Mouse (Mus musculus): ENCODE results near the gene Irf9. TPM values are rescaled to one million over a fixed set of nuclear protein-coding genes. Genes with fewer than 3 reads are reported as not detected.

Gene Irf9
- polyA plus RNA-seq, 1 experiment from 2014 or later: 46.9 TPM

GRCm38 (mm10) chr14:55570588-55570987 lies 32.8 kb upstream of the Irf9 start:
- Histone ChIP-seq H3K27me3 (replicated peaks; ENCODE audit: control insufficient read depth, insufficient read depth, low read length) (no peaks in the 10 kb centered on the region), H3K4me1 (replicated peaks; ENCODE audit: control insufficient read depth, insufficient read depth, low read length) (no peaks in the 10 kb centered on the region), H3K4me3 (ENCODE audit: low read depth, low read length) (no peak overlapping the region), H3K27ac (ENCODE audit: low read depth, low read length) (no peak overlapping the region), H3K9ac (ENCODE audit: low read depth, low read length) (no peak overlapping the region), H3K9me3 (ENCODE audit: control insufficient read depth) (no peaks in the 10 kb centered on the region), H3K4me2 (replicated peaks; ENCODE audit: low read depth) (no peak overlapping the region), H3K36me3 (ENCODE audit: control insufficient read depth, insufficient read depth) (peaks cover 45% of the 10 kb centered on the region)
- TF ChIP-seq CTCF (IDR thresholded peaks at IDR 0.05; ENCODE audit: low read depth): no peak
- no peak for ATAC-seq
- 81% methylated on average over 2 of the region's 2 CpGs for WGBS

- Histone ChIP-seq H3K4me2 (replicated peaks; ENCODE audit: low read depth) (no peak overlapping the region), H3K4me3 (ENCODE audit: low read depth, low read length) (no peak overlapping the region), H3K9me3 (ENCODE audit: control insufficient read depth) (no peaks in the 10 kb centered on the region), H3K9ac (ENCODE audit: low read depth, low read length) (no peak overlapping the region), H3K27me3 (replicated peaks; ENCODE audit: control insufficient read depth, insufficient read depth, low read length) (no peaks in the 10 kb centered on the region), H3K36me3 (ENCODE audit: control insufficient read depth, insufficient read depth) (peaks cover 33% of the 10 kb centered on the region), H3K27ac (ENCODE audit: low read depth, low read length) (no peak overlapping the region), H3K4me1 (replicated peaks; ENCODE audit: control insufficient read depth, insufficient read depth, low read length) (no peaks in the 10 kb centered on the region)
- no peak for TF ChIP-seq CTCF (IDR thresholded peaks at IDR 0.05; ENCODE audit: low read depth)
- ATAC-seq: no peak
Measured at GRCm38 (mm10) chr14:55571760-55572159, 31.6 kb upstream of the Irf9 start.

GRCm38 (mm10) chr14:55575302-55575701 lies 28.1 kb upstream of the Irf9 start, which contains the start of gene Fitm1:
TSS of gene Fitm1 (plus strand) at chr14:55575617.
- H3K27ac ChIP-seq (ENCODE audit: low read depth, low read length): no peak within 1 kb of the TSS
- H3K9me3 ChIP-seq (ENCODE audit: control insufficient read depth): no peaks in the 10 kb centered on the region
- H3K4me3 ChIP-seq (ENCODE audit: low read depth, low read length): no peak within 1 kb of the TSS
- H3K36me3 ChIP-seq (ENCODE audit: control insufficient read depth, insufficient read depth): peaks cover 5% of the 10 kb centered on the region; the same call in 1 of the 2 replicates
- WGBS: 71% methylated on average over 8 of the region's 8 CpGs
- 0 out of 2 replicates have a peak, but pooled peaks cover 4% of the 10 kb centered on the region for H3K4me1 ChIP-seq (replicated peaks; ENCODE audit: control insufficient read depth, insufficient read depth, low read length)
- H3K27me3 ChIP-seq (replicated peaks; ENCODE audit: control insufficient read depth, insufficient read depth, low read length): no peaks in the 10 kb centered on the region
- no peak within 1 kb of the TSS for H3K4me2 ChIP-seq (replicated peaks; ENCODE audit: low read depth)
- H3K9ac ChIP-seq (ENCODE audit: low read depth, low read length): no peak within 1 kb of the TSS
- TF ChIP-seq CTCF (IDR thresholded peaks at IDR 0.05; ENCODE audit: low read depth): no peak
- ATAC-seq: no peak

- Histone ChIP-seq H3K36me3 (ENCODE audit: control insufficient read depth, insufficient read depth) (peaks cover 8% of the 10 kb centered on the region; the same call in 1 of the 2 replicates), H3K4me2 (replicated peaks; ENCODE audit: low read depth) (no peak overlapping the region), H3K27me3 (replicated peaks; ENCODE audit: control insufficient read depth, insufficient read depth, low read length) (no peaks in the 10 kb centered on the region), H3K27ac (ENCODE audit: low read depth, low read length) (no peak overlapping the region), H3K4me3 (ENCODE audit: low read depth, low read length) (no peak overlapping the region), H3K9ac (ENCODE audit: low read depth, low read length) (no peak overlapping the region), H3K9me3 (ENCODE audit: control insufficient read depth) (no peaks in the 10 kb centered on the region), H3K4me1 (replicated peaks; ENCODE audit: control insufficient read depth, insufficient read depth, low read length) (0 out of 2 replicates have a peak, but pooled peaks cover 4% of the 10 kb centered on the region)
- no peak for TF ChIP-seq CTCF (IDR thresholded peaks at IDR 0.05; ENCODE audit: low read depth)
- 76% methylated on average over 13 of the region's 13 CpGs for WGBS
- ATAC-seq: no peak
Measured at GRCm38 (mm10) chr14:55575711-55576110, 27.7 kb upstream of the Irf9 start.

- TF ChIP-seq CTCF (IDR thresholded peaks at IDR 0.05; ENCODE audit: low read depth): no peak
- Histone ChIP-seq H3K4me1 (replicated peaks; ENCODE audit: control insufficient read depth, insufficient read depth, low read length) (0 out of 2 replicates have a peak, but pooled peaks cover 4% of the 10 kb centered on the region), H3K9ac (ENCODE audit: low read depth, low read length) (no peak overlapping the region), H3K36me3 (ENCODE audit: control insufficient read depth, insufficient read depth) (peaks cover 15% of the 10 kb centered on the region; the same call in 1 of the 2 replicates), H3K9me3 (ENCODE audit: control insufficient read depth) (no peaks in the 10 kb centered on the region), H3K27me3 (replicated peaks; ENCODE audit: control insufficient read depth, insufficient read depth, low read length) (no peaks in the 10 kb centered on the region), H3K4me3 (ENCODE audit: low read depth, low read length) (no peak overlapping the region), H3K4me2 (replicated peaks; ENCODE audit: low read depth) (no peak overlapping the region), H3K27ac (ENCODE audit: low read depth, low read length) (no peak overlapping the region)
- 77% methylated on average over 16 of the region's 16 CpGs for WGBS
- no peak for ATAC-seq
Measured at GRCm38 (mm10) chr14:55576376-55576775, 27.0 kb upstream of the Irf9 start.

- no peaks in the 10 kb centered on the region for H3K9me3 ChIP-seq (ENCODE audit: control insufficient read depth)
- H3K4me2 ChIP-seq (replicated peaks; ENCODE audit: low read depth): peak within 1 kb of the TSS; percentile 81
- no peaks in the 10 kb centered on the region for H3K27me3 ChIP-seq (replicated peaks; ENCODE audit: control insufficient read depth, insufficient read depth, low read length)
- H3K4me3 ChIP-seq (ENCODE audit: low read depth, low read length): peak within 1 kb of the TSS; percentile 70
- WGBS: under 1% methylated on average over 23 of the region's 32 CpGs
- peaks cover 20% of the 10 kb centered on the region; the same call in 1 of the 2 replicates for H3K36me3 ChIP-seq (ENCODE audit: control insufficient read depth, insufficient read depth)
- H3K4me1 ChIP-seq (replicated peaks; ENCODE audit: control insufficient read depth, insufficient read depth, low read length): 0 out of 2 replicates have a peak, but pooled peaks cover 4% of the 10 kb centered on the region
- TF ChIP-seq CTCF (IDR thresholded peaks at IDR 0.05; ENCODE audit: low read depth): no peak
- peak; percentile 82 for ATAC-seq
- peak within 1 kb of the TSS; percentile 75 for H3K9ac ChIP-seq (ENCODE audit: low read depth, low read length)
- H3K27ac ChIP-seq (ENCODE audit: low read depth, low read length): peak within 1 kb of the TSS; percentile 84
Measured at GRCm38 (mm10) chr14:55577871-55578667, 25.3 kb upstream of the Irf9 start, which contains the start of gene Psme1. TSS of gene Psme1 (plus strand) at chr14:55578123.
